Mouse (Mus musculus) CD4-positive helper T cell, adult 2 months (primary cell): ENCODE measurements at regions not wholly inside any gene's neighbourhood (a gene's known extent, or its start where the extent isn't known, plus 50 kb on each side); places are given as distances from the start of the nearest gene placed in this dataset.
A peak's percentile ranks its signal among the peaks of the same experiment; 100 is the strongest.

Experiments
- DNase-seq: peaks from one replicate; pipeline ENCODE4 v3.0.0-alpha.2; 2012; ENCODE audit warnings: low read depth, missing footprints, low spot score

GRCm38 (mm10) chr4:72481748-72482147 lies 281.0 kb upstream of the Tle1 start:
- no peak for DNase-seq

GRCm38 (mm10) chr4:72480535-72480934 lies 279.8 kb upstream of the Tle1 start:
- DNase-seq: no peak

DNA sequence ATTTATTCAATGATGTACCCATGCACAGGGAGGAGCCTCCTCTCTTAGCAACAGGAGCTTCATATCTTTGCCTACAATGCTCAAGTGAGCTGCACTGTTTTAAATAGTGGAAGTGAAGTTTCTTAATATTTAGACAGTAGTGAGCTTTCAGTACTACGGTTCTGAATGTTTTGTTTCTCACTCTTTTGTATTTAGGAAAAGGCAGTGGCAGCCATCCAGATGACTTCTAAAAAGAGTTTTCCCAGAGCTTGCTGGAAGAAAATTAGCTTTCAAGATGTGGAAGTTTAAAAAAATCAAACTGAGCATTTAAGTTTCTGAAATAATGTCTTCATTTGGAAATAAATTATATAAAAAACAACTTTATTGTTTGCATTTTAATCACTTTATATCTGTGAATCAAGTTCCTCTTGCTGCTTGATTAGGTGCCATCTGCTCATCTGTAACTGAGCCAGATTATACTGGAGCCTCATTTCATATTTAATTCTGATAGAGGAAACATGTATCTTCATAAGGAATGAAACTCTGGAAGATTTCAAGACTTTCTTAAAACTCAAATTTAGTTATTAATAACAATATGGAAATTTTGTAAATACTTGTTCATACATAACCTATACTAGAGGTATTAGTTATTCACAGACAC lies 268.6 kb upstream of the Tle1 start:
- DNase-seq: no peak

- no peak for DNase-seq
These were observed 243.6 kb upstream of the Tle1 start for GRCm38 (mm10) chr4:72444177-72444770.

DNA sequence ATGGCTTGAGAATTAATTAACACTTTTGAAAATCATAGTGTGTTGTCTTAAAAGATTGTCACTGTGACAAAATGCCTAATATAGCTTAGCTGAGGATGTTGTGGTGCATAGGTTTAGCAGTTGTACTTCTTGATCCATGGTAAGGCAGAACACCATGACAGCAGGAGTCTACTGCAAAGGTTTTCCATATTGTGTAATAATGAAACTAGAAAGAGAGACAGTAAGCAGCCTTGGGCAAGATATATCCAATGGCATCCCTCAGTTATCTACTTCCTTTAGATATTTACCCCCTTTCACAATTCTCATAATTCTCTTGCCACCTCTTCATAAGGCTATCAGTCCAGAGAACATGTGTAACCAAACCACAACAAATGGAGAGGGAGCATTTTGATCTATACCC lies 236.6 kb upstream of the Tle1 start:
- DNase-seq: no peak

- no peak for DNase-seq
These were observed 224.6 kb upstream of the Tle1 start for GRCm38 (mm10) chr4:72425316-72425715.

DNA sequence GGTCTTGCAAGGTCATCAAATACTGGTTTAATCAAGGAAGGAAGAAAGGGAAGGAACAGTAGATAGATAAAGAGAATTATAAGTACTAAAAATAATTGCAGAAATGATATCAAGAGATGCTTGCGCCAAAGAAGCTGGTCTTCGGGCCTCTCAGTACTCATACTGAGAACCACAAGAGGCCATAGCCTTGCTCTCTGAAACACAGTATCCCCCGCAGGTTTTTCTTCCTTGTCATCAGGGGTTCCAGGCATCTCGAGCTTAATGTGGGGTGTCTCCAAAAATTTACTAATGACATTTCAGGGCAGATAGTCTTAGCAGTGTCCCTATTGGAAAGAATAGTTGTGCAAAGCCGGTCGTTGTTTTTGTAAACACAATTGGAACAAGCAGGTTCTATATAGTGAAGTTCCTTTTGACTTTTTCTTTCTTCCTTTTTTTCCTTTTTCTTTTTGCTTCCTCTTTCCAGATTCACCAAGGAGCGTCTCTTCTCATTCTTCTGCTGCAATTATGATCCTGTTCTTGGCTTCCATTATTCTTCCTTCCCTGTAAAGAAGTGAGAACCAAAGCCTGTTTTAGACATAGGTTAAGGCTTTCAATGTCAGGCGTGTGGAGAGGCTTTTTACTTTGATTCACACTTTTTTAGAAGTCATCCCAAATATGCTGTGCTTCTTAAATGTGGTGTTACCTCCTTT lies 211.5 kb upstream of the Tle1 start:
- no peak for DNase-seq

- DNase-seq: no peak
These were observed 210.6 kb upstream of the Tle1 start for GRCm38 (mm10) chr4:72411343-72411742.

GRCm38 (mm10) chr4:72400759-72401158 lies 200.0 kb upstream of the Tle1 start:
- DNase-seq: no peak

DNA sequence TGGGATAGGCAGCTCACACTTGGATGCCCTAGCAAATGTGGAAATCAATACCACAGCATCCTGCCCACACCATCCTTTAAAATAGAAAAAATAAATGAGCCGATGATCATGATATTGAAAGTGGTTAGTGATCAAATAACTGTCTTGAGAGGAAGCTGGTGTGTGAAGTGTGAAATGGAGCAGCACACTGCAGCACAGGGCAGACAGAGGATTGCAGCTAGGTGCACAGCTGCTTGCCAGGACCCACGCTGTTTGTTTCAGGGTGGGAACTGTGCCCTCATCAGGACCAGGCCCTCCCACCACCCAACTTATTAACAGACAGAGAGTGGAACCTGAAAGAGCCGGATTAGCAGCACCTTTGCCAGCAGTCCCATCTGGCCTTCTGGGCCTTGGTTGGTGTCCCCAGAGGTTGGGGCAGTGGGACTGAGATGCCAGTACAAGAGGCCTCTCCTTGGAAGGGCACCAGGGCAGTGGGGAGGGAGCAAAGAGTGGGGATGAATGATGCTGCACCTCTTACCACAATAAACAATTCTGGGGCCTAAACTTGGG lies 191.2 kb upstream of the Tle1 start:
- no peak for DNase-seq

DNA sequence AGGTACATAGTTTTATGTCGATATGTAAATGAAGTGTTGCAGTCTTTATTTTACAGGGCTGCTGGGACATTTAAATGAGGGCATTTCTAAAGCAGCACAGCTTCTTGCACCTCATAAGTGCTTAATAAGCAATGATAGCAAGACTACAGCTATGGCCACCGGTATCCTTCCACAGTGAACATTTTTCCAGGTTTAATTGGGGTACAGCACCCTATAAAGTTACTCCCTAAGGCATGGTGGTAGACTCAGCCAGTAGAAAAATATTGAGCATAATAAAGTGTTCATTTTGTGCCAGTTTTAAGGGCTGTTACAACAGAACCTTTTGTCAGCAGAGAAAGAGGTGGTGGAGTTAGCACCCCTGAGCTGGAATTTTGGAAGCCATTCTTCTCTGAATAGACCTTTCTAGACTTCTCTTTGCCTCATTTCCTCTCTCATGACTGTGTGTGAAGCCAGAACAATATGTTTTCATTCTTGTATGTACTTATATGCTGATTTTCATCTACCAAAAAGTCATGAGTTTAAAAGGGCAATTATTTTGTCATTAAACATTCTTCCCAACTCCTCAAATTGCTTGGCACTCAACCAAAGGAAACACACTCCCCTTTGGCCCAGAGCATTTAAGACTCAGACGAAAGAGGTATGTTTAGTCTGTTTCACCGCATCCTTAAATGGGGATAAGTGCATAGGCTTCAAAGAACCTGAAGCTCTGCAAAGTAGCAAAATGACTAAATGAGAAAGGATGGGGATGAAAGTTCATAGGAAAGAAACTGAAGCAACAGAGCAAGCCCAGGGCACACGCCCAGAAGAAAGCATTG lies 189.3 kb upstream of the Tle1 start:
- no peak for DNase-seq

GRCm38 (mm10) chr4:72384901-72385264 lies 184.2 kb upstream of the Tle1 start:
- DNase-seq: no peak

DNA sequence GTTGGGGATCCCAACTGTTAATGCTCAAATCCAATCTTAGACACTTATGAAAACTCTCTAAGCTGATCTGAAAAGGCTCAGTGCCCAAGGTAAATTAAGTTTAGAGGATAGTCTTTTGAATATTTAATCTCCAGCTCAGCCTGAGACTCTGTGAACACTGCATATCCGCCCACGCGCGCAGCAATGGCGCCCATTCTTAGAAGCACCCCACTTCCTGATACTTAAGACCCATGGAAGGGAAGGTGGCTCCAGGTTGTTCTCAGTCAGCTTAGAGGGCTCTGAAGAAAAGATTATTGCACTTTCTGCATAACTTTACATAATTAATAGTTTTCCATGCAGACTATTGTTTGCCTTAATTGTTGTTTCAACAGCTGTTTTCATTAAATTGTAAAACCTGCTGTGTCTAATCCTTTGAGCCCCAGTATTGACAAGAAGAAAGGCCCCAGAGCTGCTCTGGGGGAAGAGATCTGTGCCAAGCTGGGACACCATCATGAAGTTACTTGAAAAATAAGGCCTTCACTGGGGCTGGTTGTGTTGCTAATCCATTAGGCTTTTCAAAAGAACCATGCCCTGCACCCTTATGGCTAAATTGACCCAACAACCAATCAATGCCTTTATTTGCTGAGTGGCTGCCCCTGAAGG lies 183.7 kb upstream of the Tle1 start:
- DNase-seq: peak; percentile 6

DNA sequence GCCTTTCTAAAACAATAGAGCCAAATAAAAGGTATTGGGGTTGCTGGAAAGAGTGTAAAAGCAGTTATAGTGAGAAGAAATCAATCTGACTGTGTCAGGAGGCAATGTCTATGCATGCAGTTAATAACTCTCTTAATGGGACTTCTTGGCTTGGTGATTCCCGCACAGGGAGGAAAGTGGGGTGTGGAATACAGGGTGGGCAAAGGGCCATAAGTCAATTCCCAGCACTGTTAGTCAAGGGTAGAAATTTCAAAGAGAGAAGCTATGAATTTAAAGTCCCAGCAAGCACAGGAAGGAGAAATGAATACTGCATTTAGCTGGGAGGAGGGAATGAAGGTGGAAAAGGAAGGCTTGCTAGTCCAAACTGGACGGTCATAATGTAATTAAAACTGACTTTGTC lies 183.0 kb upstream of the Tle1 start:
- no peak for DNase-seq

DNA sequence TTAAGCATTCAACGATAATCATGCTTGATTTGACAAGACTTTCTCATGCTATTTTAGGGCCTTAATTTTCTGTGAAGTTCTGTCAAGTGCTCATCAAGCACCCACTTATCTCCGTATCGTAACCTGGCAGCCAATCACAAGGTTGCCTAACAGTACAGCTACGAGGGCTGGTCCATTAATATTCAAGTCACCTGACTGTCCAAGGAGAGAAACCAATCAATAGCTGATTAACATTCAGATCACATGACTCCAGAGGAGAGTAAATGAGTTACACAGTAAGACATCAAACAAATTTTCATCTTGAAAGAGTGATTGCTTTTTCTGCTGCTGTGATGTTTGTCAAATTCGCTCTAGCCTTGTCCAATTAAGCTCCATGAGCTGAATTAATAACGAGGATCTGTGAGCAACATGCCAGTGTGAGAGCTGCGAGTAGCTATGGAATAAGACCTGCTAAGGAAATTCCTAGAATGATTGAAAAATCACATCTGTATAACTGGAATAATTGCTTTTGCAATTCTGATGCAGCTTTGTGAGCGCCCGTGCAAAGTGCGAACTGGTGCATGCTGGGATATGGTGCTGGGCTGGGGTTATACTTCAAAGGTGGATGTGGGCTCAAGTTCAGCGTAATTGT lies 181.9 kb upstream of the Tle1 start:
- no peak for DNase-seq

DNA sequence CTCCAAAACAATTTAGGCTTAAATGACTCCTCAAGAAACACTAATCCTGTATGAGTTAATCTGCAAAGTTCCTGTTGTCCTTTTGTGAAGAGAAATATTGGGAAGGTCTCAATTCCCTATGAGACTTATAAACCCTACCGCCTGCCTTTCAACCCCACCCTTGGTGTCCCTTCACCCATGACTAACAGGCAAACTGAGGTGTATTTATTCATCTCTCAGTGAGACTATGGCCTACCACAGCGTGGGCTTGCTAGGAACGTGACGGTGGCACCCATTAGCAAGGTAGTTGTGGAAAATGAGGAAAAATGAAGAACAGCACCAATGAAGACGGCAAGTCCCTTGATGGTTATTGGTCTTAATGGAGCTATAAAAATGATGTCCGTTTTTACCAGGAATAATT lies 181.0 kb upstream of the Tle1 start:
- DNase-seq: no peak

- DNase-seq: no peak
These were observed 180.4 kb upstream of the Tle1 start for GRCm38 (mm10) chr4:72381116-72381515.

- DNase-seq: no peak
These were observed 178.8 kb upstream of the Tle1 start for GRCm38 (mm10) chr4:72379515-72379914.

GRCm38 (mm10) chr4:72379011-72379410 lies 178.3 kb upstream of the Tle1 start:
- DNase-seq: no peak

DNA sequence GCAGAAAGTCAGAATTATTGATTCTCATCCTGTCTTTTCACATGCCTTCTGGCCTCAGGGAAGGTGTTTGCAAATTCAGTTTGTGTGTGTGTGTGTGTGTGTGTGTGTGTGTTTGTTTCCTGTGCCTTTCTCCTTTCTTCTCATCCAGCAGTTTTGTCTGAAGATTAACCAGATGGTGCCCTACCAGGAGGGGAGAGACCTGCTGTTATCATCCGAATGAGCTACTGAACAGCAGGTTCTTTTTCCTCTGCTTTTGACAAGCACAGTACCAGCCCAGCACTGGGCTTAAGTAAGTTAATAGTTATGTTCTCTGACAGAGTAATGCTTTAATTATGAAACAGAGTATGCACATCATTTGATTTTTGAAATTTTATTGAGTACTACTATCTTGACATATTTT lies 176.8 kb upstream of the Tle1 start:
- DNase-seq: no peak

DNA sequence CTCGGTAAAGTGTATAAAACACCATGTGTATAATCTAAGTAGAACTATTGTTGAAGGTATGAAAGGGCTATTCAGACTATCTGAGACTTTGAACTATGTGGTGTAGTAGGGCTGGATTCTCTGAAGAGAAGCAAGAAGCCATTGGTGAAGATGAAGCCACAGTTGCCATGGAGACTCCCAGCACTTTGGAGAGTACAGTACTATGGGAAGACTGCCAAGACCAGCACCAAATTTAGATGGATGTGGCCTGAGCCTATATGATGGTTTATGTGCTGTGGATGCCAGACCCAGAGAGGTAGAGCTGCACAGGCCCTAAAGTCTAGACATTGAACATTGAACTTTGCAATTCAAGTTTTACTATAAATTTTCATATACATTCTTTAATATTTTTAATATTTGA lies 151.3 kb upstream of the Tle1 start:
- no peak for DNase-seq
